Mouse (Mus musculus) MEL (cell line): ENCODE data around the gene Strada. TPM values are rescaled to one million over a fixed set of nuclear protein-coding genes. Genes with fewer than 3 reads are reported as not detected.

Experiments used
- DNase-seq: peaks from one replicate; pipeline ENCODE4 v3.0.0; 2011; ENCODE audit warnings: low read depth, low spot score
- H3K27ac ChIP-seq: 2 replicates; pipeline ENCODE4 v1.5.1; 2012; ENCODE audit warnings: low read depth, mild to moderate bottlenecking, control low read depth, low read length, moderate library complexity; ENCODE audit not compliant: control insufficient read depth
- H3K27me3 ChIP-seq, 2 experiments: fragments of 150-350 bp in 1 of 2; sonication (generic) in 1 of 2; 2 replicates each; pipeline ENCODE4 v1.6.1; 2012; ENCODE audit warnings: low read length in 2 of 2, mild to moderate bottlenecking in 2 of 2, improper control_type of control experiment in 1 of 2, moderate library complexity in 1 of 2; ENCODE audit not compliant: insufficient read depth in 2 of 2, control insufficient read depth in 1 of 2
- H3K36me3 ChIP-seq, 2 experiments: 2 replicates each; pipeline ENCODE4 v1.6.1; 2012 to 2014; ENCODE audit warnings: low read length in 2 of 2, improper control_type of control experiment in 1 of 2, inconsistent platforms in 1 of 2, mild to moderate bottlenecking in 1 of 2; ENCODE audit not compliant: insufficient read depth in 2 of 2, control insufficient read depth in 1 of 2
- H3K4me1 ChIP-seq, 2 experiments: fragments of 150-350 bp in 1 of 2; sonication (generic) in 1 of 2; 2 replicates each; pipeline ENCODE4 v1.6.1; 2012; ENCODE audit warnings: low read length in 2 of 2, improper control_type of control experiment in 1 of 2, mild to moderate bottlenecking in 1 of 2; ENCODE audit not compliant: insufficient read depth in 2 of 2, control insufficient read depth in 1 of 2
- H3K4me3 ChIP-seq, 2 experiments: fragments of 150-350 bp in 1 of 2; sonication (generic) in 1 of 2; 2 replicates each; pipeline ENCODE4 v1.5.1; 2012; ENCODE audit warnings: low read depth in 2 of 2, low read length in 2 of 2, mild to moderate bottlenecking in 2 of 2, moderate library complexity in 2 of 2, control low read depth in 1 of 2, improper control_type of control experiment in 1 of 2; ENCODE audit not compliant: control insufficient read depth in 1 of 2, insufficient read depth in 1 of 2
- H3K79me2 ChIP-seq: 2 replicates; pipeline ENCODE4 v1.6.1; 2012; ENCODE audit warnings: mild to moderate bottlenecking, low read length, moderate library complexity; ENCODE audit not compliant: control insufficient read depth, poor library complexity, insufficient read depth
- H3K9ac ChIP-seq: 2 replicates; pipeline ENCODE4 v1.6.1; 2012; ENCODE audit warnings: low read depth, mild to moderate bottlenecking, control low read depth, low read length, moderate library complexity; ENCODE audit not compliant: control insufficient read depth, poor library complexity, severe bottlenecking
- H3K9me3 ChIP-seq: fragments of 150-350 bp; sonication (generic); replicated peaks from 2 replicates; pipeline ENCODE4 v1.6.1; 2012; ENCODE audit warnings: mild to moderate bottlenecking, low read length, improper control_type of control experiment, moderate library complexity; ENCODE audit not compliant: insufficient read depth
- GABPA ChIP-seq: IDR thresholded peaks from 2 replicates; pipeline ENCODE4 v1.6.1; 2012; ENCODE audit warnings: low read depth, mild to moderate bottlenecking, inconsistent platforms, low read length, improper control_type of control experiment, moderate library complexity
- MAFK ChIP-seq: IDR thresholded peaks from 2 replicates; pipeline ENCODE4 v1.6.1; 2011; ENCODE audit warnings: low read depth, mild to moderate bottlenecking, low read length, improper control_type of control experiment, borderline replicate concordance
- MAX ChIP-seq: IDR thresholded peaks from 2 replicates; pipeline ENCODE4 v1.6.1; 2011; ENCODE audit warnings: low read length, improper control_type of control experiment
- MEF2A ChIP-seq: IDR thresholded peaks from 2 replicates; pipeline ENCODE4 v1.6.1; 2014; ENCODE audit warnings: low read depth, mild to moderate bottlenecking, inconsistent platforms, low read length, improper control_type of control experiment; ENCODE audit not compliant: poor library complexity, insufficient replicate concordance, severe bottlenecking; ENCODE audit errors: extremely low read depth
- MXI1 ChIP-seq: IDR thresholded peaks from 2 replicates; pipeline ENCODE4 v1.6.1; 2011; ENCODE audit warnings: mild to moderate bottlenecking, low read depth, low read length, improper control_type of control experiment
- MYC ChIP-seq: IDR thresholded peaks from 2 replicates; pipeline ENCODE4 v1.6.1; 2011; ENCODE audit warnings: low read depth, mild to moderate bottlenecking, low read length, improper control_type of control experiment, moderate library complexity
- NRF1 ChIP-seq: IDR thresholded peaks from 2 replicates; pipeline ENCODE4 v1.6.1; 2014; ENCODE audit warnings: low read depth, mild to moderate bottlenecking, inconsistent platforms, low read length, improper control_type of control experiment, moderate library complexity; ENCODE audit not compliant: poor library complexity, insufficient read depth, severe bottlenecking
- RCOR1 ChIP-seq: IDR thresholded peaks from 2 replicates; pipeline ENCODE4 v1.6.1; 2012; ENCODE audit warnings: low read depth, mild to moderate bottlenecking, inconsistent platforms, low read length, improper control_type of control experiment
- TCF12 ChIP-seq: IDR thresholded peaks from 2 replicates; pipeline ENCODE4 v1.6.1; 2014; ENCODE audit warnings: low read depth, mild to moderate bottlenecking, inconsistent platforms, low read length, improper control_type of control experiment, moderate library complexity
- UBTF ChIP-seq: IDR thresholded peaks from 2 replicates; pipeline ENCODE4 v1.6.1; 2012; ENCODE audit warnings: low read depth, mild to moderate bottlenecking, inconsistent platforms, low read length, improper control_type of control experiment, moderate library complexity, borderline replicate concordance; ENCODE audit not compliant: insufficient read depth
- USF1 ChIP-seq: IDR thresholded peaks from 2 replicates; pipeline ENCODE4 v1.6.1; 2014; ENCODE audit warnings: low read depth, mild to moderate bottlenecking, inconsistent platforms, low read length, improper control_type of control experiment, moderate library complexity
- ZKSCAN1 ChIP-seq: IDR thresholded peaks from 2 replicates; pipeline ENCODE4 v1.6.1; 2012; ENCODE audit warnings: low read depth, mild to moderate bottlenecking, inconsistent platforms, low read length, improper control_type of control experiment, moderate library complexity
- ZNF384 ChIP-seq: IDR thresholded peaks from 2 replicates; pipeline ENCODE4 v1.6.1; 2012; ENCODE audit warnings: low read depth, mild to moderate bottlenecking, inconsistent platforms, low read length, improper control_type of control experiment
- polyA plus RNA-seq, 2 experiments: library from polyadenylated mRNA; stranded (reverse) in 1 of 2; unstranded in 1 of 2; fragments of >175 nt in 1 of 2; fragments of >200 nt in 1 of 2; gene quantifications; 2 replicates each; pipeline versions ENCODE4 v1.2.1 to v1.2.4; 2012; ENCODE audit warnings: low replicate concordance in 2 of 2, low read depth in 1 of 2; ENCODE audit not compliant: insufficient read length in 2 of 2, insufficient read depth in 1 of 2, missing spikeins in 1 of 2
- total RNA-seq: library from RNA; depleted of rRNA; stranded (reverse); fragments of 300-350 nt; gene quantifications from 2 replicates; pipeline ENCODE4 v1.2.3, GENCODE M21; 2012

Gene Strada
- total and polyA plus RNA-seq, 3 experiments, result 25.5 to 39.8 TPM; not detected in 1

GRCm38 (mm10) chr11:106194891-106195290 lies 7.1 kb downstream of the Strada start:
- peaks cover 15 to 22% of the 10 kb centered on the region in 2 experiments for H3K4me1 ChIP-seq
- H3K9ac ChIP-seq, result no peak overlapping the region
- no peaks in the 10 kb centered on the region for H3K27me3 ChIP-seq
- H3K9me3 ChIP-seq, result no peaks in the 10 kb centered on the region
- peaks cover 9 to 31% of the 10 kb centered on the region in 2 experiments for H3K36me3 ChIP-seq
- DNase-seq, result no peak
- TF ChIP-seq UBTF (no peak), MAX (no peak), NRF1 (no peak), TCF12 (no peak), MAFK (no peak), MYC (no peak), ZNF384 (no peak)
- peaks cover 2% of the 10 kb centered on the region; the same call in 1 of the 2 replicates for H3K79me2 ChIP-seq
- no peak overlapping the region for H3K27ac ChIP-seq
- no peak overlapping the region for H3K4me3 ChIP-seq

DNA sequence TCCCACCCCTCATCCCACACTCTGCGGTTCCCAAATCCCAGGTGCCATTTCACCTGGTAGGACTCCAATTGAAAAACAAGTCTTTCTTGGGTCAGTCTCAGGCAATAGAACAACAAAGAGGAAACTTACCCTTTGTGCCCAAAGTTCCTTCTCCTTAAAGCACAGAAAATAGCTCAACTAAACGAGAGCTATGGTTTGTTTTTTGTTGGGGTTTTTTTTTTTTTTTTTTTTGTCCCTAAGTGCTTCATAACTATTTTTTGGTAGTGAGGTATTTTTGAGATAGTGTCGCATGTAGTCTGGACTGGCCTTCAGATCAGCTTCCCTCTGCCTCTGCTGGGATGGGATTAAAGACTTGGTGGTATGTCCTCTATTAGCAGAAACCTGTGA lies 7.8 kb downstream of the Strada start:
- peak overlapping the region; percentile 75 for H3K9ac ChIP-seq
- no peaks in the 10 kb centered on the region for H3K27me3 ChIP-seq
- H3K36me3 ChIP-seq, result peaks cover 8 to 29% of the 10 kb centered on the region in 2 experiments
- peaks cover 15 to 22% of the 10 kb centered on the region in 2 experiments for H3K4me1 ChIP-seq
- H3K4me3 ChIP-seq, result peak overlapping the region; percentile 66 to 77
- peak overlapping the region; percentile 86 for H3K27ac ChIP-seq
- no peak for DNase-seq
- TF ChIP-seq GABPA, result 0 out of 2 replicates have a peak, but pooled peaks have one; percentile 3
- no peak for TF ChIP-seq MEF2A
- TF ChIP-seq ZNF384, result peak; percentile 69
- TF ChIP-seq MXI1, result 0 out of 2 replicates have a peak, but pooled peaks have one; percentile 28
- 0 out of 2 replicates have a peak, but pooled peaks have one; percentile 6 for TF ChIP-seq ZKSCAN1
- TF ChIP-seq USF1, result no peak
- TF ChIP-seq RCOR1, result 0 out of 2 replicates have a peak, but pooled peaks have one; percentile 3
- peaks cover 2% of the 10 kb centered on the region; the same call in 1 of the 2 replicates for H3K79me2 ChIP-seq
- H3K9me3 ChIP-seq, result no peaks in the 10 kb centered on the region
